Mouse (Mus musculus) heart, adult 2 months (tissue): ENCODE measurements around the gene Naaladl2.

Experiments
- CTCF ChIP-seq: fragments of 200-600 bp; IDR thresholded peaks from 2 replicates; pipeline ENCODE4 v1.8.1; 2022; ENCODE audit warnings: antibody characterized with exemption, mild to moderate bottlenecking, moderate library complexity
- EP300 ChIP-seq: fragments of 200-500 bp; IDR thresholded peaks from 2 replicates; pipeline ENCODE4 v1.6.1; 2011; ENCODE audit warnings: low read depth, low read length, control low read depth; ENCODE audit not compliant: insufficient read depth
- POLR2A ChIP-seq: fragments of 200-500 bp; IDR thresholded peaks from 2 replicates; pipeline ENCODE4 v1.6.1; 2011; ENCODE audit warnings: mild to moderate bottlenecking, low read depth, low read length, control low read depth; ENCODE audit not compliant: insufficient read depth

GRCm38 (mm10) chr3:25144961-25145697 lies 1.1 kb upstream of the Naaladl2 start:
- TF ChIP-seq CTCF = no peak
- no peak for TF ChIP-seq POLR2A
- no peak for TF ChIP-seq EP300
